Mouse (Mus musculus) cerebellum, adult 9-11 months (tissue): ENCODE results near the gene Gm35315.
"Not testable (repeated sequence)": the region's sequence is repeated elsewhere in the genome, so short reads cannot be mapped to it uniquely, and the experiment has no call there.

Experiments
- DNase-seq: peaks from one replicate; pipeline ENCODE4 v3.0.0; 2022

Gene Gm35315

DNA sequence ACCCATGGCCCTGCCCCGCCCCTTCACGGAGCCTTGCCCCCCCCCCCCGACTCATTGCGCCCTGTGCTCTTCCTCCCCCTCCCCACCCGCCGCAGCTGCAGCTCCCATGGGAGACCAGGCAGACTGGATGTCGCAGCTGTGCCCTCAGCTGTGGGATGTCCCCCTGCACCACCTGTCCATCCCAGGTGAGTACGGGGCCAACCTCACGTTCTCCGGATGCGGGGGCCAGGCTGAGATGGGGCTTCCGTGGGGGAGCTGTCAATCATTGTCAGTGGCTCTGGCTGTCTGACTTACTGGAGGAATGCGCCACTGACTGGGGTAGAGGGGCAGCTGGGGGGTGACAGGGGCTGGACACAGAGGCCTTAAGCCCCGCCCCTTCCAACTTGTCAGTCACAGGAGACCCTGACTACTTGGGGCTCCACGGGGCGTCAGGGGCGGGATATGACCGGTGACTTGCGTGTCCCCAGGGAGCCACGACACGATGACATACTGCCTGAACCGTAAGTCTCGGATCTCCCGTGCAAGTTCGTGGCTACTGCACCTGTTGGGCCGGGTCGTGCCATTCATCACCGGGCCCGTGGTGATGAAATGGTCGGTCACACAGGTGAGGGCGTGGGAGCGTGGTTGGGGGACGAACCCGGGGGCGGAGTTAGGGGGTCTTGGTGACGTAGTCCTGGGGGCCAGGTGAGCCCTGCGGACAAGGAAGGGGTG lies 6.9 kb upstream of the Gm35315 start:
- peak; percentile 78 for DNase-seq

DNA sequence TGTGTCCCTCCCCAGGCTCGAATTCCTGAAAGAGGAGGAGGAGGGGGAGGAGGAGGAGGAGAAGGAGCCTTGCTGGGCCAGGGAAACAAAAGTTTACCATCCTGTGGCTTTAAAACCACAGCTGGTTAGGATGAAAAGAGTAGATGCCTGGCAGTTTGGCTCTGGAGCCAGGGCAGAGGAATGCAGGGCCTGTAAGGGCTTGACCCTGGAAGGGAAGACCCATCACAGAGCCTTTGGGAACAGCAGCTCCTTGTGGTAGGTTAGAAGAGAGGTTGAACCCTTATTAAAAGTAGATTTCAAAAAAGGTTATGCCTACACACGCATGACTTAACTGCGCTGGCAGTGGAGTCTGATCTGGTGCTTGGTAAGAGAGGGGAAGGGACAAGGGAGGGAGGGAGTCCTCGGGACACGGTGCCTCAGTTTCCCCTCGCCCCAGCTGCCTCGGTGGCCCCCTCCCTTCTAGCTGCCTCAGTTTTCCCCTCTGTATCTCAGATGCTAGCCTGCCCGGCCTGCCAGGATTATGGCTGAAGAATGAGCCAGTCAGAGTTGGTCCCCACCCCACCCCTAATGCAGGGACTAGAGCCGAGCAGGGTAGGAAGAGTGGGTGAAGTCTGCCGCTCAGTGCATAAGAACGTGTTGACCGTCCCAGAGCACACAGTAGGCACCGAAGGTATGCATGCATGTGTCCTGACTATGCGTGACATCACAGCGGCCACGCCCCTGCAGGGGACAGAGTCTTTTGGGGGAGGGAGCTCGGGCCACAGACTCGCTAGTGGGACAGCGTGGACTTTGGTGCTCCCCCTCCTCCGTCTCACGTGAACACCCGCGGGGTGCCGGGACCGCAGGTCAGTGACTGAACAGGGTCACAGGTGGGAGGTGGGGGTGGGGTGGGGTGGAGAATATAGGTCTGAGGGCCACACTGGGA lies 5.7 kb upstream of the Gm35315 start, which contains the start of gene Plcxd1:
Plcxd1 (plus strand) TSS at position 314 of the 925 bp plus-strand sequence.
- peak; percentile 71 for DNase-seq

DNA sequence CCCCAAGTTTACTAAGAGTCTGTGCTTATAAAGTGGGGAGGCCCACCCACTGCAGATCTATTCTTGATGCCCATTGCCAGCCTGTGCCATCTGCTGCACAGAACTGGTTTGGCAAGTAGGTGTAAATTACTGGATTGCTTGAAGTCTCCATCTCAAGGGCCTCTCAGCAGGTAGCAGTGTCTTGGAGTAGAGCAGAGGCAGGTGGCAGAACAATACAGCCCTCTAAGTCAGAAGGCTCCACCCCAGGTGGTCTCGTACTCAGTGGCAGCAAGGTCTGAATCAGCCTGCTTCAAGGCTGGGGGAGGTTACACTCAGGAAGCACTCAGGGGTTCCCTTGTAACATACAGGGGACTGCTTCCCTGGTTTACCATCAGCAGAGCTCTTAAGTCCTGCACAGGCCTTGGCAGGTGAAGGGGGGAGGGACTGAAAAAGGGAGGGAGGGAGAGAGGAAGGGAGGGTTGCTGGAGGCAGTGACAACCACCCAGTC lies 4.8 kb upstream of the Gm35315 start:
- DNase-seq: peak; percentile 52

DNA sequence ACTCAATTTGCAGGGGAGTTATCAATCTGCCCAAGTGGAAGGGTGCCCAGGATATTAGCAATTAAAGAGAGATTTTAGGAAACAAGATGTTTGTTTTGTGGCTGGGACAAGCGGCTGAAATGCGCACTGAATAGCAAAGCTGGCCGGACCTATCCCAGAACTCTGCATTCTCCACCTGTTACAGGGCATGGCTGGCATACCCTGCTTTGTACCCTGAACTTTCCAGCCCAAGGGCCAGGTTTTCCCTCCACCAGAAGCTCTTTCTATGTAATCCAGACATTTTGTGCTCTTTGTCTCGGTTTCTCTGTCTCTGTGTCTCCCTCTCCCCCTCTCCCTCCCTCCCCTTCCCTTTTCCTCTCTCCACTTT lies 610 bp upstream of the Gm35315 start:
- no peak for DNase-seq

DNA sequence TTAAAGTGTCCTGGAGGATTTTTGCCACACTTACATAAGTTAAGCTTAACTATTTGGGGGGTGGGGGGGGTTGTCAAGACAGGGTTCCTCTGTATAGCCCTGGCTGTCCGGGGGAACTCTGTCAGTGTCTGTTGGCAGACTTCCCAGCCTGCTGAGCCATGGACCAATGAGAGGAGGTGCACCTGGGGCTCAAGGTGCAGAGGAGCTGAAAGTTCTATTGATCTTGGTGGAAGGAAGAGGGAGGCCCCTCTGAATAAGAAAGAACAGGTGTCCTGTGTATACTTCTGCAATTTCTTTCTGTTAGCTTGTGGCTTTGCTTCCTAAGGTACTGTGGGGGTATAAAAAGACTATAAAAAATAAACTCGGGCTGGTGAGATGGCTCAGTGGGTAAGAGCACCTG lies 2.7 kb downstream of the Gm35315 start:
- no peak for DNase-seq

DNA sequence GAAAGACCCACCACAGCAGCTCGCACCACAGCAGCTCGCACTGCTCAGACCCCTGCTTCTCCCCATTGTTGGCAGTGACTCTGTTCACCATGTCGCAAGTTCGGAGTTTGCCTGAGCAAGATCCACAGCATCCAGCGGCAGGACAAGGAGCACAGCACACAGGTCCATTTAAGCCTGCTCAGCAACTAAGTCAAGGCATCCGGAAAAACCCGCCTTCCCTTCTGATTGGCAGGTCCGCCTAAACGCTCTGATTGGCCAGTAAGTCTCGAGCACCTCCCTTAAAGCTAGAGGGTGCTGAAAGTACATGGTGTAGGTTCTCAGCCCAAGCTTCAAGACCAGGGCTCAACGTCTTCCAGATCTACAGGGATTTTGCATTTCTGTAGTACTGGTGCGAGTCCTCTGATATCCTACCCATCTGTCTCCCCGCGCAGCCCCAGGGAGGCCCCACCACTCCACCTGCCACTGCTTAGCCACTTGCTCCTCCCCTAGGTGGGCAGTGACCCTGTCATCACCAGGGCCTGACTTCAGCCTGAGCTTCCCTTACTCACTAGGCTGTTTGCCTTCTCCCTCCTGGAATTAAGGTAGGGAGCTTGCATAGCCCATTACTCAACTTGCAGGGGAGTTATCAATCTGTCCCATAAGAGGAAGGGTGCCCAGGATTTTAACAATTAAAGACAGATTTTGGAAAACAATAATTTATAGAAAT lies 7.9 kb downstream of the Gm35315 start:
- DNase-seq: no peak

DNA sequence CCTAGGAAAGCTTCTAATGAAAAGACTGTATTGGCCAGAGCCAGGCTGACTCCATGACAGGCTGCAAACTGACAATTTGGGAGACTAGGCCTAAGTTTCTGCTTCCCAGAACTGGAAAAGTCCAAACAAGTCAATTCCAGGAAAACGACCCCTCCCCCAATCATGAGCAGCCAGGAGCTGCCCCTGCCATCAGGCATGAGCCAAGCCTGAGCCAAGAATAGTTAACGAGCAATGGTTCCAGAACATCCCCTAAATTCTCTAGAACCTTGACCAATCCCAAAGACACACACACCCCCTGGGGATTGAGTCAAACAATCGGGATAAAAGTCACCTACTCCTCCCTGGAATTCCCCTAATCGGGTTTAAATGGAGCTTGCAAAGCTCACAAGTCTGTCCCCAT lies 11.3 kb downstream of the Gm35315 start:
- no peak for DNase-seq

DNA sequence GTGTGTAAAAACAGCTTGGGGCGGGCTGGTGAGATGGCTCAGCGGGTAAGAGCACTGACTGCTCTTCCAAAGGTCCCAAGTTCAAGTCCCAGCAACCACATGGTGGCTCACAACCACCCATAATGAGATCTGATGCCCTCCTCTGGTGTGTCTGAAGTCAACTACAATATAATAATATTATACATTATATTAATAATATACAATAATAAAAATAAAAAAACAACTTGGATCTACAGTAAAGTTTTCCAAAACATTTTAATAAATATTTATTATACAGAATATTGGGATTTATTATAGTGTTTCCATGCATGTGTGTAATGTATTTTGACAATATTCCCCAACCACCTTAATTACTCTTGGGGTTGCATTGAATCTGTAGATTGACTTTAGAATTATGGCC lies 21.8 kb downstream of the Gm35315 start, which contains the start of gene Gm17655:
Gm17655 (minus strand) TSS at position 101 of the 400 bp plus-strand sequence.
- DNase-seq: not testable (repeated sequence)

DNA sequence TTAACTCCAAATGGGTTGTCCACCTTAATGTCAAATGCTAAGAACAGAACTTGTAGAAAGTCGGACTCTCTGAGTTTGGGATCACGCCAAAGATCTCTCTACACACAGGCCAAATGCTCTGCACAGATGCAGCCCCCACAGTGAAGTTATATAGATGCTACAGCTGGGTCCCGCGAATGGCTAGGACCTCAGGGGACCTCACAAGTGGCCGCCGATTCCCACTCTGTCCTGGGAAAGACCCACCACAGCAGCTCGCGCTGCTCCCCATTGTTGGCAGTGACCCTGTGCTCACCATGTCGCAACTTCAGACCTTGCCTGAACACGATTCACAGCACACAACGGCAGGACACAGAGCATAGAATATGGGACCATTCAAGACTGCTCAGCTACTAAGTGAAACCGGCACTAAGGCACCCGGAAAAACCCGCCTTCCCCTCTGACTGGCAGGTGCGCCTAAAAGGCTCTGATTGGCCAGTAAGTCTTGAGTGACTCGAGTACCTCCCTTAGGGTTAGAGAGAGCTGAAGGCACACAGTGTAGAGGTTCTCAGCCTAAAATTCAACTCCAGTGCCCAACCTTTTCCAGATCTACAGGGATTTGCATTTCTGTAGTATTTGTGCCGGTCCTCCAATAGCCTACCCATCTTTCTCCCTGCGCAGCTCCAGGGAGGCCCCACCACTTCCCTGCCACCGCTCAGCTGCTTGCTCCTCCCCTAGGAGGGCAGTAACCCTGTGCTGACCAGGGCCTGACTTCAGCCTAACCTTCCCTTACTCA lies 36.4 kb downstream of the Gm35315 start:
- DNase-seq: peak; percentile 86
